Mouse (Mus musculus): ENCODE data around the gene P2rx4. TPM values are rescaled to one million over a fixed set of nuclear protein-coding genes. Genes with fewer than 3 reads are reported as not detected.

The P2rx4 gene
- total RNA-seq, 2 experiments from 2014 or later = 11.4 to 15.0 TPM

DNA sequence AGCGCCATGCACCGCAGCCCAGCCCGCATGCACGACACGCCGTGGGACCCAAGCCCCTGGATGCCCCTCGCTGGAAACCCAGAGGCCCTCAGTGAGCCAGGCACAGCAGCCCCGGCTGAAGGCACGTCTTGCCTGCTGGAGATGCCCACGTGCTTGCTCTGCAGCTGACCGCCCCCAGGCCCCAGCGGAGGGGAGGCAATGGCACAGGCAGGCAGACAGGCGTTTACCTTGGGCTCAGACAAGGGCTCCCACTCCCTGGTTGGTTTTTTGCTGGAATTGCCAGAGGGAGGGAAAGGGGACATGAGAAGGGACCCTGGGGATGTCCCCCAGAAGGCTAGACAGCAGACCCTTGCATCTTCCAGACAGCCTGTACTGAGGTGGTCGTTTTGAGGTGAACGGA is 29.4 kb downstream of the P2rx4 start:
- no peak for TF ChIP-seq CTCF (conservative IDR thresholded peaks at IDR 0.05)
- H3K4me3 ChIP-seq = no peak overlapping the region
- H3K27ac ChIP-seq = no peak overlapping the region
- no peak for DNase-seq (ENCODE audit: low spot score in 2 of 2)

- no peak for TF ChIP-seq CTCF (conservative IDR thresholded peaks at IDR 0.05)
- Histone ChIP-seq H3K4me3 (no peak overlapping the region), H3K27ac (no peak overlapping the region)
- DNase-seq (ENCODE audit: low spot score in 2 of 2) = no peak
These were observed 36.6 kb downstream of the P2rx4 start for GRCm38 (mm10) chr5:122743880-122744422.

DNA sequence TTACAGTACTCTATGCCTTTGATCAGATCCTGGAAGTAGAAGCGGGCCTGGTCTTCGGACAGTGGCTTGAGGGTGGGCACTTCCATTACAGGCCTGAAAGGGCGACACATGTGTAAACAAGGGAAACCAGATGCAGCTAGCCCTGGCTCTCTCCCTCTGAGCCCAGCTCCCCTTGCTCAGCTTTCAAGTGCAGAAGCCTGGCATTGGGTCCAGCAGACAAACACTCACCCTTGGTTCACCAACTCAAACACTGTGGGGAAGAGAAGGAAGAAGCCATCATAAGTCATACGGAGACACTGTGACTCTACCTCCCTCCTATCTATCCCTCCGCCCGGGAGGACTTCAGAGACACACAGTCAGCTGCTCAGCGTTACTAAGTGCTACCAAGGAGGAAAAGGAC is 40.6 kb downstream of the P2rx4 start:
- no peak for TF ChIP-seq CTCF (conservative IDR thresholded peaks at IDR 0.05)
- Histone ChIP-seq H3K4me3 (no peak overlapping the region), H3K27ac (no peak overlapping the region)
- no peak for DNase-seq (ENCODE audit: low spot score in 2 of 2)

DNA sequence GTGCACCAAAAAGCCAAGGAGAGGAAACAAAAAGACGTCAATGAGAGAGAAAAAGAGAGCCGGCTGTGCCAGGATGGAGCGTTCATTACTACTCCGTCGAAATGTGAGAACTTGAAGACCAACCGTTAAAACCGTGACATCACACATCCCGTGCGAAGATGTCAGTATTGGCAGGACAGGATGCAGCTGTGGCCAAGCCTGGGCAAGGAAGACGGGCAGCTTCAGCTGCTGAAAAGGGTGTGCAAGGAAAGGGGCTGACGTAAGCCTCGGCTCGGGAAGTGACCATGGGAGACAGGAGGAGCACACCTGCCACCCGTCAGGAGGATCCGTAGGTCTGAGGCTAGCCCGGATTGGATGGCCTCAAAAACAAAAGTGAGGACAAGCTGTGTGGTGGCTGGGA is 47.1 kb downstream of the P2rx4 start:
- DNase-seq (ENCODE audit: low spot score in 2 of 2) = no peak
- Histone ChIP-seq H3K4me3 (no peak overlapping the region), H3K27ac (no peak overlapping the region)
- no peak for TF ChIP-seq CTCF (conservative IDR thresholded peaks at IDR 0.05)

DNA sequence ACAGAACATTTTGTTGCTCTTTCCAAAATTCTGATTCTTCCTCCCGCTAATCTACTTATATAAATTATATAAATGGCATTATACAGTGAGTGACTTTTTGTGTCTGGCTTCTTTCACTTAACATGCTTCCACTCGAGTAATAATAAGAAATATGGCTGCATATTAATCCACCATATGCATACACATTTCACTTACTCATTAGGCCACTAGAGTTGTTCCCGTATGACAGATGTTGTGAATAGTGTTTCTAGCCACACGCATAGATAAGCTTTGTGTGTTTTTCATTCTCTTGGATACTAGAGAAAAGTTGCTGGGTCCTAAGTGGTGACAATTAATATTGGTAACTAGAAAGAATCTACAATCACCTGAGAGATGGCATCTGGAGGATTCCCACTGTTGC is 48.3 kb downstream of the P2rx4 start:
- no peak for DNase-seq (ENCODE audit: low spot score in 2 of 2)
- no peak overlapping the region for H3K27ac ChIP-seq
- no peak for TF ChIP-seq CTCF (conservative IDR thresholded peaks at IDR 0.05)
- H3K4me3 ChIP-seq = no peak overlapping the region

DNA sequence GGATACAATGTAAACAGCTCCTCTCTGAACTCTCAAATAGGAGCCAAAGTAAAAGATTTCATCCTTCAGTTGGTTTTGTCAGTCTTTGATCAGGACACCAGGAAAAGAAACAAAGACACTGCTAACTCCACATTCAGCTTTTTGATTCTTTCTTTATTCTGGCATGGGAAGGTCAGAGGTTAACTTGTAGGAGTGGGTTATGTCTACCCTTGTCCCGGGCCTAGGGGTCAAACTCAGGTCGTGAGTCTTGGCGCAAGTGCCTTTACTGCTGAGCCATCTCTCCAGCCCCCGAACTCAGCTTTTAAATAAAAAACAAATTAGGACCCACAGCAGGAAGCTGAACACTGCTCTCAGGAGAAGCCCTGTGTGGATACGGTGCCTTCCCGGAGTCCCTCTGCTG is 48.8 kb downstream of the P2rx4 start:
- no peak for DNase-seq (ENCODE audit: low spot score in 2 of 2)
- TF ChIP-seq CTCF (conservative IDR thresholded peaks at IDR 0.05) = no peak
- no peak overlapping the region for H3K27ac ChIP-seq
- no peak overlapping the region for H3K4me3 ChIP-seq

DNA sequence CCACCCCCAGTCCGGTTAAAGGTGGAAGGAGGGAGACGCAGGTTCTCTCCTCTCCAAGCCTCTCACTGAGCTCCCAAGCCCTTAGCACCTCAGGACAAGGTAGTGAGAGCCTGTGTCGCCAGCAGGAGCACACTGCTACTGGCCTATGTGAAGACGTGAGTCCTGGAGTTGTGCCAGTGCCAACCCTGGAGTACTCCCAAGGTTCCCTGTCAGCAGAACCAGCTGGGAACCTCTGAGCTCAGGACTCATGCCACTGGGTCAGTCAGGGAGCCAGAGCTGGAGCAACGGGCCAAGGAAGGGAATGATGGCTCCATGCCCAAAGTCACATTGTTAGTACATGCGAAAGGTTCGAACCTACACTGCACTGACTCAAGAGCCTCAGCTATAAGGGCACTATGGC is 49.3 kb downstream of the P2rx4 start:
- no peak overlapping the region for H3K27ac ChIP-seq
- no peak overlapping the region for H3K4me3 ChIP-seq
- no peak for DNase-seq (ENCODE audit: low spot score in 2 of 2)
- no peak for TF ChIP-seq CTCF (conservative IDR thresholded peaks at IDR 0.05)

DNA sequence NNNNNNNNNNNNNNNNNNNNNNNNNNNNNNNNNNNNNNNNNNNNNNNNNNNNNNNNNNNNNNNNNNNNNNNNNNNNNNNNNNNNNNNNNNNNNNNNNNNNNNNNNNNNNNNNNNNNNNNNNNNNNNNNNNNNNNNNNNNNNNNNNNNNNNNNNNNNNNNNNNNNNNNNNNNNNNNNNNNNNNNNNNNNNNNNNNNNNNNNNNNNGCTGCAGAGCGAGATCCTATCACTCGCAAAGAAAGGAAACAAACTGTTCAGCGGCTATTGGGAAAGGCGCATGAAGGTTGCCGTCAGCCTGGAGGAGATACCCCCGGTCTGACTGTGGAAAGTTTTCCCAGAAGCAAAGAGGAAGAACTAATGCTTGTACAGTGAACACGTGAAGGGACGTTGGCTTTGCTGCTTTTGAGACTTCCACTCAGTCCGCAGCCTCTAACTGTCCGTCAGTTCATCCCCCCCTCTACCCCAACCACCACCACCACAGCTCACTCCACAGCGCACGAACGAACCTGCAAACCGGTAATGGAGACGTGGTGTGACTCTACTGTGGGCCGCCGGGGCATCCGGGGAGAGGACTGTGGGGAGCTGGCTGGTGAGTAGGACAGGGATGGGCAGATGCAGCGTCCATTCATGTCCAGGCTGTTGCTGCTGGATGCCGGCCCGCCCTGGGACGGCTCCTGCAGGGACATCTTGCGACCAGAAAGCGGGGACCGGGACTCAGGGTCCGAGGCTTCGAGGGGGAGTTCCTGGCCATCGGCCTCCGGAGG is 56.1 kb downstream of the P2rx4 start:
- Histone ChIP-seq H3K4me3 (no peak overlapping the region), H3K27ac (no peak overlapping the region)
- DNase-seq (ENCODE audit: low spot score in 2 of 2) = no peak
- no peak for TF ChIP-seq CTCF (conservative IDR thresholded peaks at IDR 0.05)

- peak; percentile 72 for TF ChIP-seq CTCF (conservative IDR thresholded peaks at IDR 0.05)
- no peak overlapping the region for H3K27ac ChIP-seq
- peak in 1 of 2 experiments; percentile 51 for DNase-seq (ENCODE audit: low spot score in 2 of 2)
- no peak overlapping the region for H3K4me3 ChIP-seq
These were observed 56.7 kb downstream of the P2rx4 start for GRCm38 (mm10) chr5:122764032-122764464.

DNA sequence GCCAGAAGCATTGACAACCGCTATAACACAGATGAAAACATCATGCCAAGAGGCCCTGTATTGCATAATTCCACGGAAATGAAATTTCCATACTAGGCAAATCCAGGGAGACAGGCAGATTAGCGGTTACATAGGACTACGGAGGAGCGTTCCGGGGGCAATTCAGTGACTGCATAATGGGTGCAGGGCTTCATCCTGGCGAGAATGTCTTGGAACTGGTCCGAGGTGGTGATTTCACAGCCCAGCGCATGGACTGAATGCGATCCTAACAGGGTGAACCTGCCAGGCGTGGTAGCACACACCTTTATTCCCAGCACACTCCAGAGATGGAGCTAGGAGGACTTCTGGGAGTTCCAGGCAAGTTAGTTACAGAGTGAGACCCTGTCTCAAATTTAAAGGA is 59.9 kb downstream of the P2rx4 start:
- H3K4me3 ChIP-seq = no peak overlapping the region
- DNase-seq (ENCODE audit: low spot score in 2 of 2) = no peak
- TF ChIP-seq CTCF (conservative IDR thresholded peaks at IDR 0.05) = no peak
- no peak overlapping the region for H3K27ac ChIP-seq

- Histone ChIP-seq H3K27ac (no peak overlapping the region), H3K4me3 (no peak overlapping the region)
- no peak for TF ChIP-seq CTCF (conservative IDR thresholded peaks at IDR 0.05)
- no peak for DNase-seq (ENCODE audit: low spot score in 2 of 2)
These were observed 61.8 kb downstream of the P2rx4 start for GRCm38 (mm10) chr5:122769101-122769568.

GRCm38 (mm10) chr5:122770304-122770703 is 63.0 kb downstream of the P2rx4 start:
- TF ChIP-seq CTCF (conservative IDR thresholded peaks at IDR 0.05) = no peak
- peak overlapping the region; percentile 75 for H3K27ac ChIP-seq
- DNase-seq (ENCODE audit: low spot score in 2 of 2) = no peak
- no peak overlapping the region for H3K4me3 ChIP-seq

DNA sequence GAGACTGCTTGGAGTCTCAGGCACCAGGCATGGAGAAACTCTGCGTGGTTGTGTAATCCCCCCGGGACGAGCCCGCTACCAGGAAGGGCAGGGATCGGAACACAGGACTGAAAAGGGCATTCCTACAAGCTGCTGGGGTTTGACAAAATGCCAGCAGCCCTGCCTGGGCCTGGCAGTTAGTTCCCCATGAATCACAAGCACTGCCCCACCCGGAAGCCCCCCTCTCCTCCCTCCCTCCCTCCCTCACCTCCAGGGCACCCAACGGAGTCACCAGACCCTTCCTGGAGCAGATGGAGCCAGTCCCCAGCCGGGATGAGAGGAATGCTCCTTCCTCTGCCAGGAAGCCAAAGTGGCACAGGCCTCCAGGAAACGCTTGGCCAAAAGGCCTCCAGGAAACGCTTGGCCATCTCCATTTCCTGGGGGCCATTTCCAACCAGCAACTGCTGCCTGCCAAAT is 63.5 kb downstream of the P2rx4 start:
- no peak for DNase-seq (ENCODE audit: low spot score in 2 of 2)
- H3K27ac ChIP-seq = peak overlapping the region; percentile 75
- no peak for TF ChIP-seq CTCF (conservative IDR thresholded peaks at IDR 0.05)
- no peak overlapping the region for H3K4me3 ChIP-seq

GRCm38 (mm10) chr5:122771428-122771827 is 64.1 kb downstream of the P2rx4 start:
- DNase-seq (ENCODE audit: low spot score in 2 of 2) = no peak
- no peak overlapping the region for H3K27ac ChIP-seq
- no peak overlapping the region for H3K4me3 ChIP-seq
- no peak for TF ChIP-seq CTCF (conservative IDR thresholded peaks at IDR 0.05)

Data from layer of hippocampus, adult 2 months (tissue).